In the genomic region with DNA sequence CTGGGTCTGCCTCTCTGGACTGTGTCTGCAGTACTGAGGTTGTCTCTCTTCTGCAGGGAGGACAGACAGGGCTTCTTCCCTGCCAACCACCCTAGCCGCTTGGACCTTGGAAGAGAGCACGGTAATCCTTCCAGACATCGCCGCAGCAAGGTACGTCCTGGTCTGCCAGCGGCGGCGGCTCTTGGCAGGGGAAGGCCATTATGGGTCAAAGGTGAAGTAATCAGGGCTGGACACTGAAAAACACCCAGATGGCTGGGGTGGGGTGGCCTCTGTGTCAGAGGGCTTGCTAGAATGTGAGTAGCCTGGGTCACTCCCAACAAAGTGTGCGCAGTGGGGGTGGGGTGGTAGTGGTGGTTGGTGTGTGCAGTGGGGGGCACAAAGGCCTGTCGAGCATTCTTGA, we compare ENCODE assay signal across 18 mouse cellular contexts. TPM values are rescaled to one million over a fixed set of nuclear protein-coding genes. Genes with fewer than 3 reads are reported as not detected.
A peak's percentile ranks its signal among the peaks of the same experiment; 100 is the strongest.
DNase-seq lines count a peak whose midpoint lies in the region; ATAC-seq and TF ChIP-seq lines count a peak whose summit lies in the region.
"Had no signal": no experiment of that assay in that cellular context is flagged by ENCODE, and none has a peak within 500 bp of the region (broad histone marks: within the 10 kb centered on the region; RNA-seq: fewer than 3 reads in every experiment).

No protein-coding gene starts in this region.

- WGBS in kidney, adult 2 months, result 64% methylated on average over 10 of the region's 10 CpGs
- 57% methylated on average over 10 of the region's 10 CpGs for WGBS in kidney, embryonic 14.5 days

- H3K4me2 ChIP-seq in kidney, embryonic 14.5 days (replicated peaks; ENCODE audit: low read depth, low read length), result no peak overlapping the region
- H3K4me2 ChIP-seq: forebrain, embryonic 13.5 days; heart, embryonic 15.5 days; hindbrain, embryonic 14.5 days; liver, embryonic 11.5 days; lung, embryonic 15.5 days had no signal

- no peaks in the 10 kb centered on the region for H3K9me3 ChIP-seq in kidney, embryonic 14.5 days (ENCODE audit: control insufficient read depth, low read length)
- H3K9me3 ChIP-seq: forebrain, embryonic 13.5 days; heart, embryonic 15.5 days; lung, embryonic 15.5 days had no signal

- TF ChIP-seq POLR2A in kidney, adult 2 months (IDR thresholded peaks at IDR 0.05; ENCODE audit: low read depth, low read length), result no peak

- no peaks in the 10 kb centered on the region for H3K27me3 ChIP-seq in kidney, adult 2 months (replicated peaks; ENCODE audit: control insufficient read depth, insufficient read depth, low read length)
- no peaks in the 10 kb centered on the region for H3K27me3 ChIP-seq in kidney, embryonic 14.5 days (ENCODE audit: control insufficient read depth, insufficient read depth, low read length)
- H3K27me3 ChIP-seq: forebrain, embryonic 13.5 days; heart, embryonic 15.5 days; lung, embryonic 15.5 days had no signal

- no peak overlapping the region for H3K4me3 ChIP-seq in kidney, adult 2 months (ENCODE audit: insufficient read depth, low read depth, low read length)
- no peak overlapping the region for H3K4me3 ChIP-seq in kidney, embryonic 14.5 days (ENCODE audit: low read length)
- H3K4me3 ChIP-seq: forebrain, embryonic 13.5 days; heart, embryonic 15.5 days; lung, embryonic 15.5 days had no signal

- H3K36me3 ChIP-seq in kidney, adult 2 months (ENCODE audit: control insufficient read depth, insufficient read depth, low read length), result no peaks in the 10 kb centered on the region
- no peaks in the 10 kb centered on the region for H3K36me3 ChIP-seq in kidney, embryonic 14.5 days (ENCODE audit: control insufficient read depth, insufficient read depth, low read length)
- H3K36me3 ChIP-seq: heart, embryonic 15.5 days; lung, embryonic 15.5 days had no signal

- DNase-seq in gastrocnemius, adult 18-20 months (ENCODE audit: low spot score), result peak; percentile 82
- no peak for DNase-seq in gastrocnemius, postnatal 10 days
- DNase-seq in kidney, adult 2 months, result peak; percentile 63
- DNase-seq in gastrocnemius, adult 8-10 months (ENCODE audit: low spot score in 2 of 2), result peak; percentile 61
- DNase-seq in testis, postnatal 10 days (ENCODE audit: low spot score), result peak; percentile 58
- DNase-seq in urinary bladder, adult 2 months (ENCODE audit: low spot score), result no peak
- no peak for DNase-seq in left cerebral cortex, adult 8-10 months (ENCODE audit: low spot score in 2 of 2)
- DNase-seq: cerebellum, postnatal 25 days; midbrain, embryonic 14.5 days; right cerebral cortex, postnatal 14 days; thymus, adult 18-20 months had no signal

- H3K4me1 ChIP-seq in kidney, adult 2 months (ENCODE audit: control insufficient read depth, insufficient read depth, low read length), result no peaks in the 10 kb centered on the region
- no peaks in the 10 kb centered on the region for H3K4me1 ChIP-seq in kidney, embryonic 14.5 days (ENCODE audit: control insufficient read depth, insufficient read depth, low read length)
- H3K4me1 ChIP-seq: forebrain, embryonic 13.5 days; lung, embryonic 15.5 days had no signal

- TF ChIP-seq CTCF in kidney, adult 2 months (conservative IDR thresholded peaks at IDR 0.05; ENCODE audit: insufficient read depth, insufficient read length, low read depth, low read length), result no peak

- ATAC-seq in kidney, embryonic 14.5 days (ENCODE audit: low FRiP score, low TSS enrichment), result no peak
- ATAC-seq: forebrain, embryonic 13.5 days had no signal

- H3K27ac ChIP-seq in kidney, adult 2 months (ENCODE audit: insufficient read depth, low read depth, low read length), result no peak overlapping the region
- no peak overlapping the region for H3K27ac ChIP-seq in kidney, embryonic 14.5 days (ENCODE audit: low read depth, low read length)
- H3K27ac ChIP-seq: forebrain, embryonic 13.5 days; heart, embryonic 15.5 days; hindbrain, embryonic 14.5 days; lung, embryonic 15.5 days had no signal

- H3K9ac ChIP-seq in kidney, embryonic 14.5 days (ENCODE audit: low read depth, low read length), result no peak overlapping the region
- H3K9ac ChIP-seq: forebrain, embryonic 13.5 days; heart, embryonic 15.5 days; hindbrain, embryonic 14.5 days; lung, embryonic 15.5 days had no signal

RNA-seq across cellular contexts. Expression of gene Apol6, which starts 1.1 kb away (rescaled TPM):
- 10 to 100 TPM; 47.5 to 80.8 TPM for total RNA-seq in gastrocnemius, adult 18-20 months (2021)
- 10 to 100 TPM; 15.0 to 18.9 TPM for total RNA-seq in gastrocnemius, postnatal 10 days (2021)
- polyA plus RNA-seq in kidney, adult 2 months (2012; rRNA removed), result 4.8 and 6.4 TPM in 2 replicates
- not detected in 2 replicates for polyA plus RNA-seq in kidney, embryonic 14.5 days (2014; fragmentation: Nextera tagmentation; extraction: Ambion mirVana)
- 10 to 100 TPM; 29.4 to 66.8 (median 49.7) TPM for total RNA-seq in gastrocnemius, adult 8-10 months (2022)
- polyA plus RNA-seq in urinary bladder, adult 2 months (2012; rRNA removed), result 31.3 and 37.7 TPM in 2 replicates
- under 1 TPM in 3 of 4 experiments, not detected in 1; 0.22 to 0.60 (median 0.38) TPM for total RNA-seq in left cerebral cortex, adult 8-10 months (2022)
- polyA plus RNA-seq: forebrain, embryonic 13.5 days; hindbrain, embryonic 14.5 days; liver, embryonic 11.5 days; lung, embryonic 15.5 days; midbrain, embryonic 14.5 days had no signal

RNA-seq across cellular contexts. Expression of gene Mb, which starts 4.9 kb away (rescaled TPM):
- 1,000 to 10,000 TPM; 5,214 to 6,251 TPM for total RNA-seq in gastrocnemius, adult 18-20 months (2021)
- 100 to 1,000 TPM; 415 to 512 TPM for total RNA-seq in gastrocnemius, postnatal 10 days (2021)
- polyA plus RNA-seq in kidney, adult 2 months (2012; rRNA removed), result 1.6 and 123 TPM in 2 replicates
- 0.60 and 0.69 TPM in 2 replicates for polyA plus RNA-seq in kidney, embryonic 14.5 days (2014; fragmentation: Nextera tagmentation; extraction: Ambion mirVana)
- 1,000 to 10,000 TPM; 3,053 to 3,564 (median 3,434) TPM for total RNA-seq in gastrocnemius, adult 8-10 months (2022)
- 0.10 and 0.32 TPM in 2 replicates for polyA plus RNA-seq in urinary bladder, adult 2 months (2012; rRNA removed)
- 1 to 10 TPM in 3 of 4 experiments, not detected in 1; 4.5 to 9.8 (median 5.8) TPM for total RNA-seq in left cerebral cortex, adult 8-10 months (2022)
- total RNA-seq: ES-E14 had no signal
- polyA plus RNA-seq: forebrain, embryonic 13.5 days had no signal

Comparison
In these comparisons a context has a peak if more than half of its experiments do, and no peak if none do; other contexts are left out.
1. DNase-seq: peak in gastrocnemius, adult 18-20 months (single experiment), kidney, adult 2 months (single experiment), gastrocnemius, adult 8-10 months (2 of 2) and testis, postnatal 10 days (single experiment); none in gastrocnemius, postnatal 10 days (single experiment), urinary bladder, adult 2 months (single experiment) and left cerebral cortex, adult 8-10 months (0 of 2).
2. RNA of gene Apol6, which starts 1.1 kb away (total RNA-seq): 47.5 to 80.8 TPM in gastrocnemius, adult 18-20 months, 29.4 to 66.8 TPM in gastrocnemius, adult 8-10 months and 15.0 to 18.9 TPM in gastrocnemius, postnatal 10 days; 0.22 to 0.60 TPM in left cerebral cortex, adult 8-10 months; every median in the first group is over 4 times any median in the second.
3. RNA of gene Mb, which starts 4.9 kb away (total RNA-seq): 5,214 to 6,251 TPM in gastrocnemius, adult 18-20 months, 3,053 to 3,564 TPM in gastrocnemius, adult 8-10 months and 415 to 512 TPM in gastrocnemius, postnatal 10 days; 4.5 to 9.8 TPM in left cerebral cortex, adult 8-10 months; every median in the first group is over 10 times any median in the second.